In the genomic region with DNA sequence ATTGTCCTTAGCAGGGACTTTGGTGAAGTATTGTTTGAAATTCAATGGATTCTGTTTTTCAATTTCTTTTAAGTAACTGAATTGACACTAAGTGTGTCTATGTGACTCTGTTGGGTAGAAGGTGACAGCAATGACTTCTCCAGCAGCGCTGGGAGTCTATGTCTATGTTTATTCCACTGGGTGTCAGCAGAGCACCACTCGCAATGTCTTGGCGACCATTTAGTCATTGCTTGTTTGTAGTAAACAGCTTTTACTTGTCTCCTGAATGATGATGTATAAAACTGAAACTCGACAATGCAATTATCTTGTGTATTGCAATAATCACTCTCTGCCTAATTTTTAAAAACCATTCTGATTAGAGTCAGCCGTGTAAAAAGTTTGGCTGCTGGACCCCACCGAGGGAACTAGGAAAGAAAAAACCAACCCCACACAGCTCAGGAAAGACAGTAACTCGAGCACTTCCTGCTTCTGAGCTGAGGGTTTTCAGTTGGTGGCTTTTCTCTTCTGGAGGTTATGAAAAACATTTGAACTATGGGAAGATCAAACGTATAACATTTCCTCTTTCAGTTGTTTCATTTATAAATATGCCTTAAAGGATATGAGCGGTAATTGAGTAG, we compare ENCODE assay signal across 1 mouse cellular context.
A peak's percentile ranks its signal among the peaks of the same experiment; 100 is the strongest.
TF ChIP-seq lines count a peak whose summit lies in the region.

No protein-coding gene starts in this region.

TF ChIP-seq in MEL, 35 proteins besides CTCF, POLR2A, EP300 and RAD21:
- TF ChIP-seq ELF1 (IDR thresholded peaks at IDR 0.05; ENCODE audit: low read depth, low read length) = peak; percentile 36; the same call in 1 of the 2 replicates
